Mouse (Mus musculus) midbrain, postnatal 0 days (tissue): ENCODE data around the gene Asphd1. TPM values are rescaled to one million over a fixed set of nuclear protein-coding genes. Genes with fewer than 3 reads are reported as not detected.

Source experiments
- ATAC-seq: fragments of 200-750 bp; cut with Nextera tagmentation; 2 replicates; pipeline ENCODE4 v1.8.0; 2017; ENCODE audit warnings: moderate number of reproducible peaks, mild to moderate bottlenecking, moderate TSS enrichment, moderate library complexity; ENCODE audit not compliant: low FRiP score
- DNase-seq: peaks from one replicate; pipeline ENCODE4 v3.0.0-alpha.2; 2015; ENCODE audit warnings: low spot score
- H3K27ac ChIP-seq: fragments of 300-500 bp; sonication (generic); 2 replicates; pipeline ENCODE4 v1.5.1; 2014; ENCODE audit warnings: low read depth, mild to moderate bottlenecking, low read length, mixed read lengths
- H3K27me3 ChIP-seq: fragments of 300-500 bp; sonication (generic); 2 replicates; pipeline ENCODE4 v1.6.1; 2014; ENCODE audit warnings: low read length, control low read depth, mixed read lengths; ENCODE audit not compliant: insufficient read depth
- H3K36me3 ChIP-seq: fragments of 300-500 bp; sonication (generic); 2 replicates; pipeline ENCODE4 v1.6.1; 2014; ENCODE audit warnings: low read length, control low read depth, mixed read lengths; ENCODE audit not compliant: insufficient read depth
- H3K4me1 ChIP-seq: fragments of 300-500 bp; sonication (generic); 2 replicates; pipeline ENCODE4 v1.6.1; 2014; ENCODE audit warnings: mild to moderate bottlenecking, control low read depth, antibody characterized with exemption, low read length, mixed read lengths; ENCODE audit not compliant: insufficient read depth
- H3K4me2 ChIP-seq: fragments of 300-500 bp; sonication (generic); 2 replicates; pipeline ENCODE4 v1.6.1; 2014; ENCODE audit warnings: low read depth, mild to moderate bottlenecking, low read length, mixed read lengths; ENCODE audit not compliant: poor library complexity, severe bottlenecking
- H3K4me3 ChIP-seq: fragments of 300-500 bp; sonication (generic); 2 replicates; pipeline ENCODE4 v1.5.1; 2014; ENCODE audit warnings: low read depth, mild to moderate bottlenecking, low read length, moderate library complexity
- H3K9ac ChIP-seq: fragments of 300-500 bp; sonication (generic); replicated peaks from 2 replicates; pipeline ENCODE4 v1.6.1; 2014; ENCODE audit warnings: mild to moderate bottlenecking, low read length, moderate library complexity, mixed read lengths; ENCODE audit not compliant: poor library complexity, severe bottlenecking
- H3K9me3 ChIP-seq: fragments of 300-500 bp; sonication (generic); 2 replicates; pipeline ENCODE4 v1.6.1; 2016; ENCODE audit warnings: low read length, control low read depth
- CTCF ChIP-seq: IDR thresholded peaks from 2 replicates; pipeline ENCODE4 v1.5.1; 2016; ENCODE audit warnings: antibody characterized with exemption, mild to moderate bottlenecking
- WGBS: fragments of 180-500 bp; shearing (Covaris S2); extraction: QIAGEN DNeasy Blood & Tissue Kit; methylation state at CpG from one replicate; pipeline ENCODE4 v1.1.7; 2014; 5-methylcytosine and 5-hydroxymethylcytosine counted together
- polyA plus RNA-seq: library from polyadenylated mRNA; unstranded; fragments of >200 nt; fragmentation: Nextera tagmentation; extraction: Ambion mirVana; gene quantifications from 2 replicates; pipeline ENCODE4 v1.2.1, GENCODE M21; 2015
- total RNA-seq: library from RNA; depleted of rRNA; stranded (reverse); fragments of >200 nt; gene quantifications from 2 replicates; pipeline ENCODE4 v1.2.3, GENCODE M21; 2014

The Asphd1 gene
- total and polyA plus RNA-seq, 2 experiments from 2014 or later = 17.6 to 44.5 TPM

- Histone ChIP-seq H3K4me1 (no peaks in the 10 kb centered on the region), H3K27ac (no peak overlapping the region), H3K4me2 (no peak overlapping the region), H3K4me3 (no peak overlapping the region), H3K36me3 (peaks cover 67% of the 10 kb centered on the region), H3K9ac (no peak overlapping the region), H3K9me3 (no peaks in the 10 kb centered on the region), H3K27me3 (no peaks in the 10 kb centered on the region)
- ATAC-seq = no peak
- WGBS = 78% methylated on average over 9 of the region's 9 CpGs
- TF ChIP-seq CTCF = no peak
- no peak for DNase-seq
Measured at GRCm38 (mm10) chr7:126959780-126960179, 10.4 kb upstream of the Asphd1 start.

DNA sequence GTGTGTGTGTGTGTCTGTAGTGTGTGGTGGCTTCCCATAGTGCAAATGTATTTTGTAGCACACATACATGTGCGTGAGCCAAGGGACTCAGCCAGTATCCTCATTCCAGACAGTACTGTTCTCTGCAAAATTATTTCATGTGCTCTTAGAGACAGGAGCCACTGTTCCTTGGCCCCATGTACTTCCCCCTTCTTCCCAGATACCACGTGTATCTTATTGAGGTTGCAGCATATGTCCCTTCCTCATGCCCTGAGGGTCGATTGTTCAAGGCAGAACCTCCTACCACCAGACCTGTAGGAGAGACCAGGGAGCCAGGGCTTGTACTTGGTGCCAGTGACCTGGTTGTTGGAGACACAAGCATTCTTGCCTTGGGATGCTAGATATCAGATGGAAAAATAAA is 5.7 kb upstream of the Asphd1 start:
- peaks cover 12% of the 10 kb centered on the region for H3K4me1 ChIP-seq
- no peaks in the 10 kb centered on the region for H3K27me3 ChIP-seq
- H3K4me3 ChIP-seq = no peak overlapping the region
- no peak for ATAC-seq
- H3K36me3 ChIP-seq = peaks cover 42% of the 10 kb centered on the region
- H3K27ac ChIP-seq = no peak overlapping the region
- no peak overlapping the region for H3K9ac ChIP-seq
- WGBS = 68% methylated on average over 3 of the region's 3 CpGs
- no peak for TF ChIP-seq CTCF
- H3K9me3 ChIP-seq = no peaks in the 10 kb centered on the region
- DNase-seq = no peak
- H3K4me2 ChIP-seq = no peak overlapping the region

DNA sequence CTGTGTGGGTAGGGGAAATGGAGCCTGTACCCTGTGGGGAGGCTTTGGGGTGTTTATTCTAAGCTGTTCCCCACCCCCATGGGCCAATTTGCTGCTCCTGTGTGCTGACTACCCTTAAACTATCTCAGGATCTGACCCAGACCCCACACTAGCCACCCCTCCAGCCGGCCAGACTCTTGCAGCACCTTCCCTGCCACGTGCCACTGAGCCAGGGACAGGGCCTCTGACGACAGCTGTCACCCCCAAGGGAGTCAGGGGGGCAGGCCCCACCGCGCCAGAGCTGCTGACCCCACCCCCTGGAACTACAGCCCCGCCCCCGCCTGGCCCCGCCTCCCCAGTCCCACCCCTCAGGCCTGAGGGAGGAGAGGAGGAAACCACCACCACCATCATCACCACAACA is 3.3 kb upstream of the Asphd1 start:
- no peaks in the 10 kb centered on the region for H3K27me3 ChIP-seq
- H3K27ac ChIP-seq = no peak overlapping the region
- H3K9me3 ChIP-seq = no peaks in the 10 kb centered on the region
- H3K4me1 ChIP-seq = peaks cover 19% of the 10 kb centered on the region
- WGBS = 2% methylated on average over 8 of the region's 8 CpGs
- H3K4me3 ChIP-seq = peak overlapping the region; percentile 63
- H3K4me2 ChIP-seq = peak overlapping the region; percentile 95
- no peak for DNase-seq
- peak overlapping the region; percentile 86 for H3K9ac ChIP-seq
- H3K36me3 ChIP-seq = peaks cover 25% of the 10 kb centered on the region
- ATAC-seq = no peak
- no peak for TF ChIP-seq CTCF

GRCm38 (mm10) chr7:126951741-126952140 is 2.4 kb upstream of the Asphd1 start:
- peaks cover 17% of the 10 kb centered on the region for H3K36me3 ChIP-seq
- peak overlapping the region; percentile 95 for H3K4me2 ChIP-seq
- TF ChIP-seq CTCF = no peak
- peak overlapping the region; percentile 63 for H3K4me3 ChIP-seq
- H3K27ac ChIP-seq = no peak overlapping the region
- ATAC-seq (no peak), DNase-seq (no peak)
- H3K9me3 ChIP-seq = no peaks in the 10 kb centered on the region
- H3K27me3 ChIP-seq = no peaks in the 10 kb centered on the region
- H3K4me1 ChIP-seq = peaks cover 19% of the 10 kb centered on the region
- H3K9ac ChIP-seq = peak overlapping the region; percentile 86
- WGBS = 18% methylated on average over 4 of the region's 4 CpGs

- peak; percentile 40 for DNase-seq
- Histone ChIP-seq H3K4me1 (peaks cover 19% of the 10 kb centered on the region), H3K9ac (peak overlapping the region; percentile 86), H3K9me3 (no peaks in the 10 kb centered on the region), H3K36me3 (peaks cover 21% of the 10 kb centered on the region), H3K27ac (peak overlapping the region; percentile 95), H3K27me3 (no peaks in the 10 kb centered on the region), H3K4me2 (peak overlapping the region; percentile 95), H3K4me3 (peak overlapping the region; percentile 63)
- TF ChIP-seq CTCF = 0 out of 2 replicates have a peak, but pooled peaks have one; percentile 19
- peak; percentile 4; the same call in 1 of the 2 replicates for ATAC-seq
- 2% methylated on average over 26 of the region's 26 CpGs for WGBS
Measured at GRCm38 (mm10) chr7:126950647-126951615, 1.5 kb upstream of the Asphd1 start.
